Mouse (Mus musculus): ENCODE data around the gene Sephs2. TPM values are rescaled to one million over a fixed set of nuclear protein-coding genes. Genes with fewer than 3 reads are reported as not detected.

Gene Sephs2
- 69.5 and 74.6 TPM in 2 replicates for polyA plus RNA-seq (2014; fragmentation: Nextera tagmentation; extraction: Ambion mirVana)

DNA sequence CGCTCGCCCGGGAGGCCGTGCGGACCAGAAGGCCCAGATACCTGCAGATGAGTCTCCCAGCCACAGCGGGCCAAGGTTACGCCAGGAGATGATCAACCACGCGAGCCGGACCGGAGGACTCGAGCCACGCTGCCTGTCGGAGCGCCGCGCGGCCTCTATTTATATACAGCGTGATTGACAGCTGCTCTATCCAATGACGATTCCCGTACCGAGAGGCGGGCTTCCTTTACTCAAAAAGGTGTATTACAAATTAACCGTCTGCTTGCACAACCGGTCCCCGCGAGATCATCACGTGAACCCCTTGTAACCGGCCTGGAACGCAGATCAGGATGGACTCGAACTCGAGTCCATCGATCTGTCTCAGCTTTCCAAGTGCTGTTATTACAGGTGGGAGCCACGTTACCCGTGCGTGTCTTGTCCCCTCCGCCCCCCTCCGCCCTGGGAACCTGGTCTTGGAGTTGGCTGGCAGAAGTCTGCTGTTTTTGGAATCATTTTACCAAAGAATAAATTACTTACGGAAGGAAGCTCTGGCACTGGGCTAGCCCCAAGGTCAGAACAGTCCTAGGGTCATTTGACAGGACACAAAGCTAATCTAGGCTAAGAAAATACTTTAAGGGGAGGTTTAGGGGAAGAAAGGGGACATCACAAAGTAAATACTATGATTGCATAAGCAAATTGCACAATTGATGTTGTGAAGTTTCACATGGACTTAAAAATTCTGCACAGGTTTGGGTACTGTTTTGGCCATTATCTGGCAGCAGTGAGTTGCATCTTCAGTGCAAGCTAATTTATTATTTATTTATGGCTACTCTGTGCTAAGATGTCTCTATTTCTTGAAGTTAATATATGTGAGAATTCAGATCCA, at the start of gene Sephs2:
Gene Sephs2, minus strand, starts transcription at position 131 of the 865 bp plus-strand sequence.
- peak within 1 kb of the TSS; percentile 78 to 81 for H3K27ac ChIP-seq (replicated peaks in 1 of 2; ENCODE audit: control insufficient read depth in 1 of 2, insufficient read depth in 1 of 2, low read depth in 2 of 2, low read length in 2 of 2)
- ATAC-seq (ENCODE audit: insufficient number of reproducible peaks, insufficient read depth, low FRiP score, low read depth): peak; percentile 82
- under 1% methylated on average over 39 of the region's 39 CpGs for WGBS
- H3K4me1 ChIP-seq (ENCODE audit: control insufficient read depth in 2 of 2, insufficient read depth in 2 of 2, low read length in 2 of 2): peaks cover 11 to 15% of the 10 kb centered on the region in 2 experiments
- peak within 1 kb of the TSS; percentile 66 to 78 for H3K4me3 ChIP-seq (ENCODE audit: control insufficient read depth in 1 of 2, insufficient read depth in 1 of 2, low read depth in 1 of 2, low read length in 2 of 2)
- H3K4me2 ChIP-seq (ENCODE audit: low read length): peak within 1 kb of the TSS; percentile 86
- no peaks in the 10 kb centered on the region for H3K9me3 ChIP-seq (ENCODE audit: control insufficient read depth, low read length)
- H3K9ac ChIP-seq (ENCODE audit: low read length): peak within 1 kb of the TSS; percentile 88
- H3K36me3 ChIP-seq (ENCODE audit: control insufficient read depth, insufficient read depth, low read length): peaks cover 11% of the 10 kb centered on the region
- H3K27me3 ChIP-seq (ENCODE audit: control insufficient read depth, insufficient read depth, low read length): no peaks in the 10 kb centered on the region

GRCm38 (mm10) chr7:127322085-127322484, 48.2 kb upstream of the Sephs2 start:
- H3K27ac ChIP-seq (replicated peaks in 1 of 2; ENCODE audit: control insufficient read depth in 1 of 2, insufficient read depth in 1 of 2, low read depth in 2 of 2, low read length in 2 of 2): no peak overlapping the region
- H3K4me2 ChIP-seq (ENCODE audit: low read length): no peak overlapping the region
- no peak overlapping the region for H3K4me3 ChIP-seq (ENCODE audit: control insufficient read depth in 1 of 2, insufficient read depth in 1 of 2, low read depth in 1 of 2, low read length in 2 of 2)
- no peak; the same call in 1 of the 2 replicates for ATAC-seq (ENCODE audit: insufficient number of reproducible peaks, insufficient read depth, low FRiP score, low read depth)
- no peaks in the 10 kb centered on the region for H3K9me3 ChIP-seq (ENCODE audit: control insufficient read depth, low read length)
- H3K9ac ChIP-seq (ENCODE audit: low read length): no peak overlapping the region
- H3K4me1 ChIP-seq (ENCODE audit: control insufficient read depth in 2 of 2, insufficient read depth in 2 of 2, low read length in 2 of 2): no peaks in the 10 kb centered on the region
- no peaks in the 10 kb centered on the region for H3K36me3 ChIP-seq (ENCODE audit: control insufficient read depth, insufficient read depth, low read length)
- H3K27me3 ChIP-seq (ENCODE audit: control insufficient read depth, insufficient read depth, low read length): no peaks in the 10 kb centered on the region
- WGBS: 38% methylated on average over 5 of the region's 5 CpGs

GRCm38 (mm10) chr7:127321106-127321505, 47.3 kb upstream of the Sephs2 start:
- no peak overlapping the region for H3K9ac ChIP-seq (ENCODE audit: low read length)
- H3K27ac ChIP-seq (replicated peaks in 1 of 2; ENCODE audit: control insufficient read depth in 1 of 2, insufficient read depth in 1 of 2, low read depth in 2 of 2, low read length in 2 of 2): no peak overlapping the region
- no peaks in the 10 kb centered on the region for H3K9me3 ChIP-seq (ENCODE audit: control insufficient read depth, low read length)
- H3K27me3 ChIP-seq (ENCODE audit: control insufficient read depth, insufficient read depth, low read length): no peaks in the 10 kb centered on the region
- 51% methylated on average over 4 of the region's 4 CpGs for WGBS
- no peaks in the 10 kb centered on the region for H3K4me1 ChIP-seq (ENCODE audit: control insufficient read depth in 2 of 2, insufficient read depth in 2 of 2, low read length in 2 of 2)
- no peak overlapping the region for H3K4me3 ChIP-seq (ENCODE audit: control insufficient read depth in 1 of 2, insufficient read depth in 1 of 2, low read depth in 1 of 2, low read length in 2 of 2)
- no peak overlapping the region for H3K4me2 ChIP-seq (ENCODE audit: low read length)
- ATAC-seq (ENCODE audit: insufficient number of reproducible peaks, insufficient read depth, low FRiP score, low read depth): no peak
- H3K36me3 ChIP-seq (ENCODE audit: control insufficient read depth, insufficient read depth, low read length): no peaks in the 10 kb centered on the region

DNA sequence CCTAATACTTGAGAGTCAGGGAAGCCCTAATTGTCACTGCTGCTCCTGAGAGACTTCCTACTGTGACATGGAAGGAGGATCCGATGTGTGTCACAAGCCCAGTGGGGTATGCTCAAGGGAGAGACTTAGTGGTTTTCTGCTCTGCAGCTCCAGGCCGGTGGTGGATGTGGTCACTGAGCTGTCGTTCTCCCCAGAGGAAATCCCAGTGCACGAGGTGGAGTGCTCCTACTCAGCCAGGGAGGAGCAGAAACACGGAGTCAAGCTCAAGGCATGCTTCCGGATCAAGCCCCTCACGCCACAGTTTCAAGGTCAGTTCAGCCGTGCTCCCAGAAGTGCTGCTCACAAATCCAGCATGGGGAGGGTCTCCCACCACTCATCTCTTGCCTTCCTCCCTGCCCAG, 40.1 kb upstream of the Sephs2 start:
- no peaks in the 10 kb centered on the region for H3K9me3 ChIP-seq (ENCODE audit: control insufficient read depth, low read length)
- 17% methylated on average over 8 of the region's 8 CpGs for WGBS
- H3K27ac ChIP-seq (replicated peaks in 1 of 2; ENCODE audit: control insufficient read depth in 1 of 2, insufficient read depth in 1 of 2, low read depth in 2 of 2, low read length in 2 of 2): no peak overlapping the region
- H3K4me2 ChIP-seq (ENCODE audit: low read length): peak overlapping the region; percentile 23; the same call in 1 of the 2 replicates
- no peaks in the 10 kb centered on the region for H3K36me3 ChIP-seq (ENCODE audit: control insufficient read depth, insufficient read depth, low read length)
- peaks cover 0 to 3% of the 10 kb centered on the region in 2 experiments; a peak in 1 of 4 replicates for H3K4me1 ChIP-seq (ENCODE audit: control insufficient read depth in 2 of 2, insufficient read depth in 2 of 2, low read length in 2 of 2)
- H3K4me3 ChIP-seq (ENCODE audit: control insufficient read depth in 1 of 2, insufficient read depth in 1 of 2, low read depth in 1 of 2, low read length in 2 of 2): no peak overlapping the region
- peak overlapping the region; percentile 31; the same call in 1 of the 2 replicates for H3K9ac ChIP-seq (ENCODE audit: low read length)
- H3K27me3 ChIP-seq (ENCODE audit: control insufficient read depth, insufficient read depth, low read length): no peaks in the 10 kb centered on the region
- no peak for ATAC-seq (ENCODE audit: insufficient number of reproducible peaks, insufficient read depth, low FRiP score, low read depth)

GRCm38 (mm10) chr7:127309951-127310350, 36.1 kb upstream of the Sephs2 start:
- Histone ChIP-seq H3K4me2 (ENCODE audit: low read length) (no peak overlapping the region), H3K4me1 (ENCODE audit: control insufficient read depth in 2 of 2, insufficient read depth in 2 of 2, low read length in 2 of 2) (peaks cover 0 to 3% of the 10 kb centered on the region in 2 experiments; a peak in 1 of 4 replicates), H3K9me3 (ENCODE audit: control insufficient read depth, low read length) (no peaks in the 10 kb centered on the region), H3K27me3 (ENCODE audit: control insufficient read depth, insufficient read depth, low read length) (no peaks in the 10 kb centered on the region), H3K9ac (ENCODE audit: low read length) (no peak overlapping the region), H3K36me3 (ENCODE audit: control insufficient read depth, insufficient read depth, low read length) (no peaks in the 10 kb centered on the region), H3K4me3 (ENCODE audit: control insufficient read depth in 1 of 2, insufficient read depth in 1 of 2, low read depth in 1 of 2, low read length in 2 of 2) (no peak overlapping the region), H3K27ac (replicated peaks in 1 of 2; ENCODE audit: control insufficient read depth in 1 of 2, insufficient read depth in 1 of 2, low read depth in 2 of 2, low read length in 2 of 2) (no peak overlapping the region)
- 61% methylated on average over 12 of the region's 12 CpGs for WGBS
- ATAC-seq (ENCODE audit: insufficient number of reproducible peaks, insufficient read depth, low FRiP score, low read depth): no peak

- no peaks in the 10 kb centered on the region for H3K9me3 ChIP-seq (ENCODE audit: control insufficient read depth, low read length)
- no peak overlapping the region for H3K9ac ChIP-seq (ENCODE audit: low read length)
- H3K4me3 ChIP-seq (ENCODE audit: control insufficient read depth in 1 of 2, insufficient read depth in 1 of 2, low read depth in 1 of 2, low read length in 2 of 2): no peak overlapping the region
- WGBS: 74% methylated on average over 4 of the region's 4 CpGs
- H3K4me1 ChIP-seq (ENCODE audit: control insufficient read depth in 2 of 2, insufficient read depth in 2 of 2, low read length in 2 of 2): peaks cover 0 to under 1% of the 10 kb centered on the region in 2 experiments; a peak in 1 of 4 replicates
- no peaks in the 10 kb centered on the region for H3K27me3 ChIP-seq (ENCODE audit: control insufficient read depth, insufficient read depth, low read length)
- no peak overlapping the region for H3K27ac ChIP-seq (replicated peaks in 1 of 2; ENCODE audit: control insufficient read depth in 1 of 2, insufficient read depth in 1 of 2, low read depth in 2 of 2, low read length in 2 of 2)
- H3K4me2 ChIP-seq (ENCODE audit: low read length): no peak overlapping the region
- no peak for ATAC-seq (ENCODE audit: insufficient number of reproducible peaks, insufficient read depth, low FRiP score, low read depth)
- no peaks in the 10 kb centered on the region for H3K36me3 ChIP-seq (ENCODE audit: control insufficient read depth, insufficient read depth, low read length)
Measured at GRCm38 (mm10) chr7:127308887-127309286, 35.0 kb upstream of the Sephs2 start.

DNA sequence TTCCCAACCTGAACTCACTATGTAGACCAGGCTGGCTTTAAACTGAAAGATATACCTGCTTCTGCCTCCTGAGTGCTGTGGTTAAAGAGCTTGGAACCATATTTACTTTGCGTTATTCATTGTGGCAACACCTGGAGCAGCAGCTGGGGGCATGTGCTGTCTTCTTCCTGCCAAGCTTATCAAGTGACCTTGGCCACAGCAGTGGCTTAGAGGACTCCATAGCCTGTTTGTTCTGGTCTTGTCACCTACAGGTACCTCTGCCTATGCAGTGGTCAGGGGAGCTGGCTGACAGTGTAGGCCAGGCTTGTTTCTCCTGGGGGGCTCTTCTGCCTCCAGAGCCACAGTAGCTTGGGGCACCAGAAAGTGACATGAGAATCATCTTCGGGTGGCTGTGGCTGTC, 34.6 kb upstream of the Sephs2 start:
- Histone ChIP-seq H3K9ac (ENCODE audit: low read length) (no peak overlapping the region), H3K36me3 (ENCODE audit: control insufficient read depth, insufficient read depth, low read length) (no peaks in the 10 kb centered on the region), H3K4me2 (ENCODE audit: low read length) (no peak overlapping the region), H3K9me3 (ENCODE audit: control insufficient read depth, low read length) (no peaks in the 10 kb centered on the region), H3K27ac (replicated peaks in 1 of 2; ENCODE audit: control insufficient read depth in 1 of 2, insufficient read depth in 1 of 2, low read depth in 2 of 2, low read length in 2 of 2) (no peak overlapping the region), H3K27me3 (ENCODE audit: control insufficient read depth, insufficient read depth, low read length) (no peaks in the 10 kb centered on the region), H3K4me1 (ENCODE audit: control insufficient read depth in 2 of 2, insufficient read depth in 2 of 2, low read length in 2 of 2) (no peaks in the 10 kb centered on the region), H3K4me3 (ENCODE audit: control insufficient read depth in 1 of 2, insufficient read depth in 1 of 2, low read depth in 1 of 2, low read length in 2 of 2) (no peak overlapping the region)
- 76% methylated on average over 2 of the region's 2 CpGs for WGBS
- no peak for ATAC-seq (ENCODE audit: insufficient number of reproducible peaks, insufficient read depth, low FRiP score, low read depth)

Measured in heart, embryonic 14.5 days (tissue).